Mouse (Mus musculus): ENCODE results near the gene Usp22.

DNA sequence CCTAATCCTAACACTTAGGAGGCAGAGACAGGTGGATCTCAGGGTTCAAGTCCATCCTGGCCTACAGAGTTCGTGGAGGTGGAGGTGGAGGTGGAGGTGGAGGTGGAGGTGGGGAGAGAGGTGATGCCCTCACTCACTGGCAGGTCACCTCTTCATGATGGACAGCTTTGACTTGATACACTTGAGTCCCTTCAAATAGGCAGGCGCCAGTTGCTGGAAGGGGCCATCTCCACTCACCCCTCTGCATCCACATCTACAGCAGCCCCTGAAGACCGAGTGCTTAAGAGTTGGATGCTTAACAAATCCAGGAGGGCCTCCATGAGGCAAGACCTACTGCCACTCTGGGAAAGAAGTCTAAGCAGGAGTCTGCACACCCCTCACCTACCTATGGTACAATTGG lies 11.5 kb downstream of the Usp22 start:
- TF ChIP-seq EP300 (IDR thresholded peaks at IDR 0.05; ENCODE audit: low read depth) (no peak), CTCF (IDR thresholded peaks at IDR 0.05; ENCODE audit: low read depth) (no peak)
